Mouse (Mus musculus): ENCODE results near the gene Tmem131. TPM values are rescaled to one million over a fixed set of nuclear protein-coding genes. Genes with fewer than 3 reads are reported as not detected.

Tmem131 gene
- polyA plus RNA-seq, 1 experiment from 2014 or later: 13.7 TPM

GRCm38 (mm10) chr1:36784365-36785134 is 158.9 kb downstream of the Tmem131 start:
- peak; percentile 63 for ATAC-seq (ENCODE audit: insufficient read depth, low FRiP score, low read depth)
- Histone ChIP-seq H3K9me3 (no peaks in the 10 kb centered on the region), H3K4me3 (replicated peaks) (peak overlapping the region; percentile 43), H3K4me1 (no peaks in the 10 kb centered on the region), H3K36me3 (no peaks in the 10 kb centered on the region), H3K9ac (peak overlapping the region; percentile 37; the same call in 1 of the 2 replicates), H3K4me2 (peak overlapping the region; percentile 92), H3K27me3 (replicated peaks) (no peaks in the 10 kb centered on the region), H3K27ac (no peak overlapping the region)
- WGBS: 3% methylated on average over 20 of the region's 20 CpGs

- Histone ChIP-seq H3K4me3 (replicated peaks) (no peak overlapping the region), H3K36me3 (no peaks in the 10 kb centered on the region), H3K4me1 (no peaks in the 10 kb centered on the region), H3K27ac (no peak overlapping the region), H3K9me3 (no peaks in the 10 kb centered on the region), H3K27me3 (replicated peaks) (no peaks in the 10 kb centered on the region), H3K4me2 (no peak overlapping the region), H3K9ac (no peak overlapping the region)
- no peak for ATAC-seq (ENCODE audit: insufficient read depth, low FRiP score, low read depth)
- WGBS: 77% methylated on average over 11 of the region's 11 CpGs
Observed at GRCm38 (mm10) chr1:36782476-36782875, 161.0 kb downstream of the Tmem131 start.

- WGBS: 86% methylated on average over 13 of the region's 13 CpGs
- no peak overlapping the region for H3K4me3 ChIP-seq (replicated peaks)
- no peak overlapping the region for H3K9ac ChIP-seq
- no peak overlapping the region for H3K4me2 ChIP-seq
- no peak for ATAC-seq (ENCODE audit: insufficient read depth, low FRiP score, low read depth)
- H3K4me1 ChIP-seq: no peaks in the 10 kb centered on the region
- no peaks in the 10 kb centered on the region for H3K36me3 ChIP-seq
- no peak overlapping the region for H3K27ac ChIP-seq
- no peaks in the 10 kb centered on the region for H3K9me3 ChIP-seq
- no peaks in the 10 kb centered on the region for H3K27me3 ChIP-seq (replicated peaks)
Observed at GRCm38 (mm10) chr1:36780793-36781192, 162.7 kb downstream of the Tmem131 start.

- no peak overlapping the region for H3K4me2 ChIP-seq
- 78% methylated on average over 9 of the region's 9 CpGs for WGBS
- H3K27me3 ChIP-seq (replicated peaks): 0 out of 2 replicates have a peak, but pooled peaks cover 9% of the 10 kb centered on the region
- H3K9ac ChIP-seq: no peak overlapping the region
- no peak overlapping the region for H3K27ac ChIP-seq
- no peaks in the 10 kb centered on the region for H3K36me3 ChIP-seq
- peak; percentile 59; the same call in 1 of the 2 replicates for ATAC-seq (ENCODE audit: insufficient read depth, low FRiP score, low read depth)
- H3K4me1 ChIP-seq: 0 out of 2 replicates have a peak, but pooled peaks cover 3% of the 10 kb centered on the region
- no peaks in the 10 kb centered on the region for H3K9me3 ChIP-seq
- H3K4me3 ChIP-seq (replicated peaks): no peak overlapping the region
Observed at GRCm38 (mm10) chr1:36772198-36772934, 171.1 kb downstream of the Tmem131 start.

GRCm38 (mm10) chr1:36770998-36771397 is 172.5 kb downstream of the Tmem131 start:
- no peak overlapping the region for H3K9ac ChIP-seq
- H3K4me3 ChIP-seq (replicated peaks): peak overlapping the region; percentile 30
- no peaks in the 10 kb centered on the region for H3K9me3 ChIP-seq

GRCm38 (mm10) chr1:36769951-36770350 is 173.5 kb downstream of the Tmem131 start:
- no peak overlapping the region for H3K9ac ChIP-seq
- H3K27ac ChIP-seq: no peak overlapping the region
- H3K9me3 ChIP-seq: no peaks in the 10 kb centered on the region
- H3K36me3 ChIP-seq: no peaks in the 10 kb centered on the region
- H3K4me2 ChIP-seq: no peak overlapping the region
- H3K27me3 ChIP-seq (replicated peaks): 0 out of 2 replicates have a peak, but pooled peaks cover 9% of the 10 kb centered on the region
- WGBS: 77% methylated on average over 1 of the region's 1 CpGs
- H3K4me1 ChIP-seq: 0 out of 2 replicates have a peak, but pooled peaks cover 5% of the 10 kb centered on the region
- ATAC-seq (ENCODE audit: insufficient read depth, low FRiP score, low read depth): no peak
- no peak overlapping the region for H3K4me3 ChIP-seq (replicated peaks)

More at GRCm38 (mm10) chr1:36770998-36771397, 172.5 kb downstream of the Tmem131 start:
- ATAC-seq (ENCODE audit: insufficient read depth, low FRiP score, low read depth): no peak; the same call in 1 of the 2 replicates
- peak overlapping the region; percentile 53 for H3K4me2 ChIP-seq
- WGBS: 20% methylated on average over 27 of the region's 27 CpGs
- 0 out of 2 replicates have a peak, but pooled peaks cover 9% of the 10 kb centered on the region for H3K27me3 ChIP-seq (replicated peaks)
- H3K36me3 ChIP-seq: no peaks in the 10 kb centered on the region
- H3K27ac ChIP-seq: no peak overlapping the region
- H3K4me1 ChIP-seq: 0 out of 2 replicates have a peak, but pooled peaks cover 5% of the 10 kb centered on the region

GRCm38 (mm10) chr1:36768786-36769185 is 174.7 kb downstream of the Tmem131 start:
- H3K4me2 ChIP-seq: no peak overlapping the region
- H3K4me1 ChIP-seq: 0 out of 2 replicates have a peak, but pooled peaks cover 5% of the 10 kb centered on the region
- H3K4me3 ChIP-seq (replicated peaks): no peak overlapping the region
- H3K9me3 ChIP-seq: no peaks in the 10 kb centered on the region
- 78% methylated on average over 5 of the region's 5 CpGs for WGBS
- no peak for ATAC-seq (ENCODE audit: insufficient read depth, low FRiP score, low read depth)
- H3K27me3 ChIP-seq (replicated peaks): 0 out of 2 replicates have a peak, but pooled peaks cover 9% of the 10 kb centered on the region
- H3K36me3 ChIP-seq: no peaks in the 10 kb centered on the region
- H3K9ac ChIP-seq: no peak overlapping the region
- no peak overlapping the region for H3K27ac ChIP-seq

- 0 out of 2 replicates have a peak, but pooled peaks cover 9% of the 10 kb centered on the region for H3K27me3 ChIP-seq (replicated peaks)
- no peak overlapping the region for H3K9ac ChIP-seq
- no peaks in the 10 kb centered on the region for H3K9me3 ChIP-seq
- 18% methylated on average over 10 of the region's 10 CpGs for WGBS
- H3K4me1 ChIP-seq: 0 out of 2 replicates have a peak, but pooled peaks cover 5% of the 10 kb centered on the region
- no peaks in the 10 kb centered on the region for H3K36me3 ChIP-seq
- no peak overlapping the region for H3K4me3 ChIP-seq (replicated peaks)
- ATAC-seq (ENCODE audit: insufficient read depth, low FRiP score, low read depth): no peak
- no peak overlapping the region for H3K27ac ChIP-seq
- H3K4me2 ChIP-seq: no peak overlapping the region
Observed at GRCm38 (mm10) chr1:36767321-36767720, 176.1 kb downstream of the Tmem131 start.

GRCm38 (mm10) chr1:36766431-36767205 is 176.8 kb downstream of the Tmem131 start:
- 0 out of 2 replicates have a peak, but pooled peaks cover 9% of the 10 kb centered on the region for H3K27me3 ChIP-seq (replicated peaks)
- H3K9me3 ChIP-seq: no peaks in the 10 kb centered on the region
- ATAC-seq (ENCODE audit: insufficient read depth, low FRiP score, low read depth): no peak
- WGBS: 50% methylated on average over 4 of the region's 4 CpGs
- no peaks in the 10 kb centered on the region for H3K36me3 ChIP-seq
- no peak overlapping the region for H3K27ac ChIP-seq
- H3K9ac ChIP-seq: no peak overlapping the region
- 0 out of 2 replicates have a peak, but pooled peaks cover 5% of the 10 kb centered on the region for H3K4me1 ChIP-seq
- no peak overlapping the region for H3K4me3 ChIP-seq (replicated peaks)
- H3K4me2 ChIP-seq: no peak overlapping the region

- Histone ChIP-seq H3K4me3 (replicated peaks) (no peak within 1 kb of the TSS), H3K9me3 (no peaks in the 10 kb centered on the region), H3K4me1 (0 out of 2 replicates have a peak, but pooled peaks cover 1% of the 10 kb centered on the region), H3K27ac (no peak within 1 kb of the TSS), H3K27me3 (replicated peaks) (no peaks in the 10 kb centered on the region), H3K36me3 (no peaks in the 10 kb centered on the region), H3K4me2 (no peak within 1 kb of the TSS), H3K9ac (no peak within 1 kb of the TSS)
- ATAC-seq (ENCODE audit: insufficient read depth, low FRiP score, low read depth): no peak
- 82% methylated on average over 11 of the region's 11 CpGs for WGBS
Observed at GRCm38 (mm10) chr1:36761568-36761967, 181.9 kb downstream of the Tmem131 start, which contains the start of gene Zap70. Gene Zap70 (plus strand): TSS chr1:36761798.

- H3K4me3 ChIP-seq (replicated peaks): no peak overlapping the region
Observed at GRCm38 (mm10) chr1:36761061-36761460, 182.4 kb downstream of the Tmem131 start.

More at GRCm38 (mm10) chr1:36761061-36761460, 182.4 kb downstream of the Tmem131 start:
- Histone ChIP-seq H3K9ac (no peak overlapping the region), H3K9me3 (no peaks in the 10 kb centered on the region), H3K36me3 (no peaks in the 10 kb centered on the region), H3K4me2 (no peak overlapping the region), H3K4me1 (no peaks in the 10 kb centered on the region), H3K27ac (no peak overlapping the region), H3K27me3 (replicated peaks) (no peaks in the 10 kb centered on the region)
- no peak for ATAC-seq (ENCODE audit: insufficient read depth, low FRiP score, low read depth)
- 81% methylated on average over 8 of the region's 8 CpGs for WGBS

Data from stomach, embryonic 15.5 days (tissue).